Mouse (Mus musculus): ENCODE results near the gene Brat1. TPM values are rescaled to one million over a fixed set of nuclear protein-coding genes. Genes with fewer than 3 reads are reported as not detected.

The Brat1 gene
- polyA plus RNA-seq, 1 experiment from 2014 or later: 7.5 TPM

DNA sequence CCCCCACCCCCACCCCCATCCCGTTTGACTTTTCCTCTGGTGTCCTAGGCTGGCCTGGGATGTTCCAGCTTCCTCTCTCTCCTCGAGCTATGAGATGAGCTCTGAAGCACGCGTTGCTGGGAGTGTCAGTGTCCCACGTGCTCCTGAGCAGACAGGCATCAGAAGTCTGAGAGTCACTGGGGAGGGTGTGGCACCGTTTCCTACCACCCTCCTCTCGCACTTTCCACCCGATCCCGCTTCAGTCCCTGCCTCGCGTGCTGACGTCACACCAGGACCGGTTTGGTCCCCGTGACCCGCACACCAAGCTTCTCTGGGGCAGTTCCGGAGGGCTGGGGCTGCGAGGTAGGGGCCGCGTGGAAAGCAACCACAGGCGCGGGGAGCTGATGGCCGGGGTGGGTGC, 30.5 kb downstream of the Brat1 start:
- no peak overlapping the region for H3K9ac ChIP-seq (ENCODE audit: low read depth, low read length)
- H3K27me3 ChIP-seq (replicated peaks; ENCODE audit: control insufficient read depth, insufficient read depth, low read length): peaks cover 13% of the 10 kb centered on the region
- peak; percentile 48; the same call in 1 of the 2 replicates for ATAC-seq
- 0% methylated on average over 22 of the region's 22 CpGs for WGBS
- TF ChIP-seq CTCF (IDR thresholded peaks at IDR 0.05; ENCODE audit: low read depth): no peak
- no peaks in the 10 kb centered on the region for H3K36me3 ChIP-seq (ENCODE audit: control insufficient read depth, insufficient read depth)
- H3K4me1 ChIP-seq (replicated peaks; ENCODE audit: control insufficient read depth, insufficient read depth, low read length): no peaks in the 10 kb centered on the region
- no peaks in the 10 kb centered on the region for H3K9me3 ChIP-seq (ENCODE audit: control insufficient read depth)
- H3K4me2 ChIP-seq (replicated peaks; ENCODE audit: low read depth): peak overlapping the region; percentile 62
- no peak overlapping the region for H3K27ac ChIP-seq (ENCODE audit: low read depth, low read length)
- peak overlapping the region; percentile 26 for H3K4me3 ChIP-seq (ENCODE audit: low read depth, low read length)

DNA sequence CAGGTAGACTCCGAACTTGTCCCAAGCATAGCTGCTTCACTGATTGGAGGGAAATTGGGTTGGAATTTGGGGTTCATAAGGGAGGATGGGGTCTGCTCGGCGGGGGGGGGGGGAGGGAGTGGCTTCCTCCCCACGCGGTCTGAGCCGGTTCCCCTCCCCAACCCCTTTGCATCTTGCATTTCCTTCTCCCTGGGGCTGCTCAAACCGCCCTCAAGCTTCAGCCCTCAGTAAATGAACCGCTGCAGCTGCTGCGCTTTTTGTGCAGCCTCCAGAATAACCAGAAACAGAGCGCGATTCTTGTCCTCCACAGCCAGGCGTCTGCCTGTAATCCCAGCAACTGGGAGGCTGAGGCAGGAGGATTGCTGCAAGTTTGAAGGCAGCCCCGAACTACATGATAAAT, 31.4 kb downstream of the Brat1 start:
- no peaks in the 10 kb centered on the region for H3K4me1 ChIP-seq (replicated peaks; ENCODE audit: control insufficient read depth, insufficient read depth, low read length)
- no peak for ATAC-seq
- no peak overlapping the region for H3K27ac ChIP-seq (ENCODE audit: low read depth, low read length)
- H3K9me3 ChIP-seq (ENCODE audit: control insufficient read depth): no peaks in the 10 kb centered on the region
- no peak overlapping the region for H3K9ac ChIP-seq (ENCODE audit: low read depth, low read length)
- H3K27me3 ChIP-seq (replicated peaks; ENCODE audit: control insufficient read depth, insufficient read depth, low read length): peaks cover 13% of the 10 kb centered on the region
- peak overlapping the region; percentile 62 for H3K4me2 ChIP-seq (replicated peaks; ENCODE audit: low read depth)
- TF ChIP-seq CTCF (IDR thresholded peaks at IDR 0.05; ENCODE audit: low read depth): 0 out of 2 replicates have a peak, but pooled peaks have one; percentile 5
- peak overlapping the region; percentile 26 for H3K4me3 ChIP-seq (ENCODE audit: low read depth, low read length)
- no peaks in the 10 kb centered on the region for H3K36me3 ChIP-seq (ENCODE audit: control insufficient read depth, insufficient read depth)
- 16% methylated on average over 10 of the region's 13 CpGs for WGBS

DNA sequence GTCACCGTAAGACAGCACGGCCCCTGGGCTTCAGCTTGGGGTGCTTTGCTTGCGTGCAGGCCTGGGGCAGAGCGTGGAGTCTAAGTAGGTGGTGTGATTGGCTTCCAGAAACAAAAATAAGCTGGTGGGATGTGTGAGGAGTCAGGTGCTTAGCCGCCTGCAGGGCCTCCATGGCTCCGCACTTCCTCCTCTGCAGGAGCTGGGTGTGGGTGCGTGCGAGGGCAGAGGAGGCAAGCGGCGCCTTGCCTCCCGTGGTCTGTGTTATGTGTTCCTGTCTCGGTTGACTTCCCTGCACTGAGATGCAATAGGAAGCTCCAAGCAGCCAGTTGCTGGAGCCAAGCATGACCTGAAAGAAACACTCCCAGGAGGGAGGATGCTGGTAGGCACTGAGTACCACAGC, 35.0 kb downstream of the Brat1 start:
- Histone ChIP-seq H3K4me3 (ENCODE audit: low read depth, low read length) (no peak overlapping the region), H3K36me3 (ENCODE audit: control insufficient read depth, insufficient read depth) (no peaks in the 10 kb centered on the region), H3K9ac (ENCODE audit: low read depth, low read length) (no peak overlapping the region), H3K27ac (ENCODE audit: low read depth, low read length) (no peak overlapping the region), H3K27me3 (replicated peaks; ENCODE audit: control insufficient read depth, insufficient read depth, low read length) (peaks cover 13% of the 10 kb centered on the region), H3K4me1 (replicated peaks; ENCODE audit: control insufficient read depth, insufficient read depth, low read length) (no peaks in the 10 kb centered on the region), H3K9me3 (ENCODE audit: control insufficient read depth) (no peaks in the 10 kb centered on the region), H3K4me2 (replicated peaks; ENCODE audit: low read depth) (no peak overlapping the region)
- ATAC-seq: no peak
- whole genome bisulfite sequencing: 74% methylated on average over 12 of the region's 12 CpGs
- TF ChIP-seq CTCF (IDR thresholded peaks at IDR 0.05; ENCODE audit: low read depth): no peak

DNA sequence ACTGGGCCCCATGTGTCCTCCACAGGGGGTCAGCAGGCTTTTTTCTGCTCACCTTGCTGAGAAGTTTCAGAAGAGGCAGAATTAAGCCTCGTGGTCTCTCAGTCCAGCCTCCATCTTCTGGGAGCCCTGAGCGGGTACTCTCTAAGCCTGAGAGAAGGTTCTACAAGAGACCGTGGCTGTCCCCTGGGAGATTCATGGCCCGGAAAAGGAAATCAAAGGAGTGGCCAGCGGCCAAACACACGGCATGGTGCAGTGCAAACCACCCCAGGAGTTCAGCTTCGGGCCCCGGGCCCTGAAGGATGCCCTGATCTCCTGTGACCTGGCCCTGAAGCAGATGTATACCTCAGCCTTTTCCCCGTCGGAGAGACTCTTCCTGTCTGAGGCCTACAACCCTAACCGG, 36.2 kb downstream of the Brat1 start:
- no peak for ATAC-seq
- WGBS: 75% methylated on average over 11 of the region's 11 CpGs
- no peaks in the 10 kb centered on the region for H3K36me3 ChIP-seq (ENCODE audit: control insufficient read depth, insufficient read depth)
- peaks cover 5% of the 10 kb centered on the region for H3K27me3 ChIP-seq (replicated peaks; ENCODE audit: control insufficient read depth, insufficient read depth, low read length)
- H3K9me3 ChIP-seq (ENCODE audit: control insufficient read depth): no peaks in the 10 kb centered on the region
- H3K4me1 ChIP-seq (replicated peaks; ENCODE audit: control insufficient read depth, insufficient read depth, low read length): no peaks in the 10 kb centered on the region
- H3K4me3 ChIP-seq (ENCODE audit: low read depth, low read length): no peak overlapping the region
- H3K9ac ChIP-seq (ENCODE audit: low read depth, low read length): no peak overlapping the region
- H3K27ac ChIP-seq (ENCODE audit: low read depth, low read length): no peak overlapping the region
- H3K4me2 ChIP-seq (replicated peaks; ENCODE audit: low read depth): no peak overlapping the region
- TF ChIP-seq CTCF (IDR thresholded peaks at IDR 0.05; ENCODE audit: low read depth): no peak

DNA sequence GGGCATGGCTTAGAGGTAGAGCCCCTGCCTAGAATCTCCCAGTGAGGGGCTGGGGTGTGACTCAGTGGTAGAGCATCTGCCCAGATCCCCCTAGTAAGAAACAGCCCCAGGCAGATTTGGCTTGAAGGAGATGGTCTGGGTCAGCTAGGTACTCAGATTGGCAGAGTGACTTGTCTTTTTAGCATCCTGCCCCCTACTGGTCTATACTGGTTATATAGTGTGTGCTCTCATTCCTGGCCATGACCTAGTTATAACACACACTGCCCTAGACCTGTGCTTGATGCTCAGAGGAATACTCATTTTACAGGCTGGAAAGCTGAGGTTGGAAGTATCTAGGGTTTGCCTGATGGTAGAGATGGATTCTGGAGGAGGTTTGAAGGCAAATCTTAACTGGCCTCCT, 37.1 kb downstream of the Brat1 start:
- Histone ChIP-seq H3K9me3 (ENCODE audit: control insufficient read depth) (no peaks in the 10 kb centered on the region), H3K36me3 (ENCODE audit: control insufficient read depth, insufficient read depth) (no peaks in the 10 kb centered on the region), H3K4me1 (replicated peaks; ENCODE audit: control insufficient read depth, insufficient read depth, low read length) (no peaks in the 10 kb centered on the region), H3K4me3 (ENCODE audit: low read depth, low read length) (no peak overlapping the region), H3K9ac (ENCODE audit: low read depth, low read length) (no peak overlapping the region), H3K27me3 (replicated peaks; ENCODE audit: control insufficient read depth, insufficient read depth, low read length) (peaks cover 4% of the 10 kb centered on the region), H3K27ac (ENCODE audit: low read depth, low read length) (no peak overlapping the region), H3K4me2 (replicated peaks; ENCODE audit: low read depth) (no peak overlapping the region)
- no peak for ATAC-seq
- TF ChIP-seq CTCF (IDR thresholded peaks at IDR 0.05; ENCODE audit: low read depth): peak; percentile 61

DNA sequence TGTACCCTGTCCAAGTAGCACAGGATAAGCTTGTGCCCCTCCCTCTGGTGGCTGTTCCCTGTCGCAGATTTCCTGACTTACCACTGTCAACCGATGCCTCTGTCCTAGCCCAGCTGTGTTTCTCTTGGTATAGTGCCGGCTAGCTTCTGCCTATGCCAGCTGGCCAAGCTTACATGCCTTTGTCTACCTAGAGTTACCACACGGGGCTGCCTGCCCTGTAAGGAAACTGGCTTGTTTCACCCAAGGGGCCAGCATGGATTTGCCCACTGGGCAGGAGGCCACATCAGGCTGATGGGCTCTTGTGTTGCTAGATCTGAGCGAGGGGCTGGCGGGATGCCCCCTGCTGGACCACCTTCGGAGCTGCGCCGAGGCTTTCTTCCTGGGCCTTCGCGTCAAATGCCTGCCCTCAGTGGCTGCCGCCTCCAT, 38.9 kb downstream of the Brat1 start:
- peak; percentile 35; the same call in 1 of the 2 replicates for TF ChIP-seq CTCF (IDR thresholded peaks at IDR 0.05; ENCODE audit: low read depth)
- 42% methylated on average over 12 of the region's 12 CpGs for WGBS
- H3K27me3 ChIP-seq (replicated peaks; ENCODE audit: control insufficient read depth, insufficient read depth, low read length): no peaks in the 10 kb centered on the region
- H3K4me2 ChIP-seq (replicated peaks; ENCODE audit: low read depth): no peak overlapping the region
- no peaks in the 10 kb centered on the region for H3K9me3 ChIP-seq (ENCODE audit: control insufficient read depth)
- H3K4me3 ChIP-seq (ENCODE audit: low read depth, low read length): no peak overlapping the region
- H3K9ac ChIP-seq (ENCODE audit: low read depth, low read length): no peak overlapping the region
- no peaks in the 10 kb centered on the region for H3K4me1 ChIP-seq (replicated peaks; ENCODE audit: control insufficient read depth, insufficient read depth, low read length)
- H3K27ac ChIP-seq (ENCODE audit: low read depth, low read length): no peak overlapping the region
- H3K36me3 ChIP-seq (ENCODE audit: control insufficient read depth, insufficient read depth): no peaks in the 10 kb centered on the region
- no peak for ATAC-seq

DNA sequence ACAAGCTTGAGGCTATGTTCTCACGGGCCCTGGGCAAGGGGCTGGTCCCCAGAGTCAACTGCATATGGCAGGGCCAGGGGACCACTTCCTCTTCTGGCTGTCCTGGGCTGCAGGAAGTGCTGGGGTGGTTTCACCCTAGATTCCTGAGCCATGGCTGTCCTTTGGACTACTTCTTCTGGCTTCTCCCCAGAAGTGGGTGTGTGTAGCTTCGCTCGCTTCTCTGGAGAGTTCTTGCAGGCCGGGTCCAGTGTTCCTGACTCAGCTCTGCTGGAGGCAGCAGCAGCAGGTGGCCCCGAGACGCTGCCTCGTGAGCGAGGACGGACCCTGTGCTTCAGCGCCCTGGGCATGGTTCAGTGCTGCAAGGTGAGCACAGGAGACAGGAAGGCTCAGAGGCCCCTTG, 43.6 kb downstream of the Brat1 start:
- peak; percentile 7; the same call in 1 of the 2 replicates for ATAC-seq
- TF ChIP-seq CTCF (IDR thresholded peaks at IDR 0.05; ENCODE audit: low read depth): no peak
- whole genome bisulfite sequencing: 66% methylated on average over 10 of the region's 10 CpGs
- Histone ChIP-seq H3K27me3 (replicated peaks; ENCODE audit: control insufficient read depth, insufficient read depth, low read length) (no peaks in the 10 kb centered on the region), H3K9ac (ENCODE audit: low read depth, low read length) (no peak overlapping the region), H3K4me1 (replicated peaks; ENCODE audit: control insufficient read depth, insufficient read depth, low read length) (no peaks in the 10 kb centered on the region), H3K9me3 (ENCODE audit: control insufficient read depth) (0 out of 2 replicates have a peak, but pooled peaks cover 4% of the 10 kb centered on the region), H3K36me3 (ENCODE audit: control insufficient read depth, insufficient read depth) (no peaks in the 10 kb centered on the region), H3K4me3 (ENCODE audit: low read depth, low read length) (no peak overlapping the region), H3K4me2 (replicated peaks; ENCODE audit: low read depth) (no peak overlapping the region), H3K27ac (ENCODE audit: low read depth, low read length) (no peak overlapping the region)
